ENCODE assay signal across 18 mouse cellular contexts in genomic region chr10:80835617-80836016, GRCm38 (mm10). TPM values are rescaled to one million over a fixed set of nuclear protein-coding genes. Genes with fewer than 3 reads are reported as not detected.
A peak's percentile ranks its signal among the peaks of the same experiment; 100 is the strongest.
DNase-seq lines count a peak whose midpoint lies in the region; ATAC-seq lines count a peak whose summit lies in the region.
"Had no signal": no experiment of that assay in that cellular context is flagged by ENCODE, and none has a peak within 500 bp of the region (broad histone marks: within the 10 kb centered on the region; RNA-seq: fewer than 3 reads in every experiment).

No protein-coding gene starts in this region.

- H3K9ac ChIP-seq in hindbrain, embryonic 16.5 days (ENCODE audit: low read depth, low read length), result no peak overlapping the region; the same call in 1 of the 2 replicates
- H3K9ac ChIP-seq: forebrain, embryonic 12.5 days; stomach, embryonic 15.5 days had no signal

- peaks cover 70% of the 10 kb centered on the region for H3K4me1 ChIP-seq in heart, embryonic 10.5 days
- H3K4me1 ChIP-seq in hindbrain, embryonic 16.5 days (ENCODE audit: control insufficient read depth, insufficient read depth, low read depth, low read length), result no peaks in the 10 kb centered on the region; the same call in 1 of the 2 replicates

- H3K36me3 ChIP-seq in heart, embryonic 10.5 days, result 0 out of 2 replicates have a peak, but pooled peaks cover 2% of the 10 kb centered on the region
- H3K36me3 ChIP-seq in hindbrain, embryonic 16.5 days (ENCODE audit: control insufficient read depth, insufficient read depth, low read length), result peaks cover 8% of the 10 kb centered on the region; the same call in 1 of the 2 replicates
- H3K36me3 ChIP-seq: forebrain, embryonic 12.5 days had no signal

- WGBS in heart, embryonic 10.5 days, result 47% methylated on average over 30 of the region's 30 CpGs
- WGBS in hindbrain, embryonic 16.5 days, result 43% methylated on average over 30 of the region's 30 CpGs

- H3K27ac ChIP-seq in heart, embryonic 10.5 days, result peak overlapping the region; percentile 52; the same call in 1 of the 2 replicates
- H3K27ac ChIP-seq in hindbrain, embryonic 16.5 days (ENCODE audit: low read depth, low read length), result no peak overlapping the region
- H3K27ac ChIP-seq: forebrain, embryonic 12.5 days; stomach, embryonic 15.5 days had no signal

- 0 out of 2 replicates have a peak, but pooled peaks have one; percentile 9 for ATAC-seq in hindbrain, embryonic 16.5 days
- ATAC-seq: CD4-positive, CD25-positive, alpha-beta regulatory T cell, adult 4 months had no signal

- H3K27me3 ChIP-seq in heart, embryonic 10.5 days (ENCODE audit: insufficient read depth, poor library complexity, severe bottlenecking), result peaks cover 57% of the 10 kb centered on the region
- H3K27me3 ChIP-seq in hindbrain, embryonic 16.5 days (replicated peaks; ENCODE audit: control insufficient read depth, insufficient read depth, low read length), result peaks cover 21% of the 10 kb centered on the region

- no peak for DNase-seq in heart, embryonic 10.5 days (ENCODE audit: low spot score)
- no peak for DNase-seq in heart, adult 18-20 months
- DNase-seq in retina, postnatal 1 day, result peak; percentile 69
- DNase-seq in retina, embryonic 14.5 days (ENCODE audit: low spot score), result no peak
- no peak for DNase-seq in frontal cortex, postnatal 14 days (ENCODE audit: low spot score in 2 of 2)
- DNase-seq in frontal cortex, postnatal 36 days (ENCODE audit: low spot score in 2 of 2), result no peak
- no peak for DNase-seq in spleen, postnatal 4 days (ENCODE audit: low spot score in 2 of 2)
- DNase-seq: adrenal gland, postnatal 10 days; kidney, postnatal 10 days; liver; lung, postnatal 14 days; right cerebral cortex, adult 18-20 months; thymus, postnatal 36 days had no signal

- peak overlapping the region; percentile 38 for H3K4me3 ChIP-seq in heart, embryonic 10.5 days
- H3K4me3 ChIP-seq in hindbrain, embryonic 16.5 days (ENCODE audit: low read length), result no peak overlapping the region
- H3K4me3 ChIP-seq: forebrain, embryonic 12.5 days; myocyte; stomach, embryonic 15.5 days had no signal

- 0 out of 2 replicates have a peak overlapping the region, but pooled peaks have one; percentile 12 for H3K4me2 ChIP-seq in hindbrain, embryonic 16.5 days (ENCODE audit: low read length)
- H3K4me2 ChIP-seq: forebrain, embryonic 12.5 days had no signal

- H3K9me3 ChIP-seq in heart, embryonic 10.5 days, result no peaks in the 10 kb centered on the region
- H3K9me3 ChIP-seq in hindbrain, embryonic 16.5 days (ENCODE audit: control insufficient read depth, low read length), result 0 out of 2 replicates have a peak, but pooled peaks cover 4% of the 10 kb centered on the region
- H3K9me3 ChIP-seq: forebrain, embryonic 12.5 days; stomach, embryonic 15.5 days had no signal

RNA-seq across cellular contexts. Expression of gene Lingo3, which starts 8.2 kb away (rescaled TPM):
- 0.14 and 0.43 TPM in 2 replicates for polyA plus RNA-seq in heart, embryonic 10.5 days (2016; fragmentation: Nextera tagmentation; extraction: Ambion mirVana)
- total RNA-seq in heart, adult 18-20 months (2021), result 10 to 100 TPM; 13.5 to 16.6 TPM
- polyA plus RNA-seq in hindbrain, embryonic 16.5 days (2015; fragmentation: Nextera tagmentation; extraction: Ambion mirVana), result 22.1 and 23.3 TPM in 2 replicates
- polyA plus RNA-seq: CD4-positive, CD25-positive, alpha-beta regulatory T cell, adult 4 months had no signal

RNA-seq across cellular contexts. Expression of gene Oaz1, which starts 9.2 kb away (rescaled TPM):
- 2,064 and 2,176 TPM in 2 replicates for polyA plus RNA-seq in heart, embryonic 10.5 days (2016; fragmentation: Nextera tagmentation; extraction: Ambion mirVana)
- 100 to 1,000 TPM; 897 to 934 TPM for total RNA-seq in heart, adult 18-20 months (2021)
- 1,272 and 1,293 TPM in 2 replicates for polyA plus RNA-seq in hindbrain, embryonic 16.5 days (2015; fragmentation: Nextera tagmentation; extraction: Ambion mirVana)

RNA-seq across cellular contexts. Expression of gene Lsm7, which starts 19.4 kb away (rescaled TPM):
- polyA plus RNA-seq in heart, embryonic 10.5 days (2016; fragmentation: Nextera tagmentation; extraction: Ambion mirVana), result 200 and 266 TPM in 2 replicates
- total RNA-seq in heart, adult 18-20 months (2021), result 10 to 100 TPM; 23.5 to 27.8 TPM
- 197 and 208 TPM in 2 replicates for polyA plus RNA-seq in hindbrain, embryonic 16.5 days (2015; fragmentation: Nextera tagmentation; extraction: Ambion mirVana)

RNA-seq across cellular contexts. Expression of gene Sppl2b, which starts 19.5 kb away (rescaled TPM):
- polyA plus RNA-seq in heart, embryonic 10.5 days (2016; fragmentation: Nextera tagmentation; extraction: Ambion mirVana), result 32.1 and 34.6 TPM in 2 replicates
- 10 to 100 TPM; 11.9 to 15.9 TPM for total RNA-seq in heart, adult 18-20 months (2021)
- 92.4 and 97.5 TPM in 2 replicates for polyA plus RNA-seq in hindbrain, embryonic 16.5 days (2015; fragmentation: Nextera tagmentation; extraction: Ambion mirVana)

RNA-seq across cellular contexts. Expression of gene Jsrp1, which starts 22.3 kb away (rescaled TPM):
- 7.9 and 8.8 TPM in 2 replicates for polyA plus RNA-seq in heart, embryonic 10.5 days (2016; fragmentation: Nextera tagmentation; extraction: Ambion mirVana)
- under 1 TPM; 0.41 to 0.69 TPM for total RNA-seq in heart, adult 18-20 months (2021)
- polyA plus RNA-seq in hindbrain, embryonic 16.5 days (2015; fragmentation: Nextera tagmentation; extraction: Ambion mirVana), result 1.1 and 1.2 TPM in 2 replicates
- polyA plus RNA-seq: CD4-positive, CD25-positive, alpha-beta regulatory T cell, adult 4 months had no signal

Comparison
In these comparisons a context has a peak if more than half of its experiments do, and no peak if none do; other contexts are left out.
1. RNA of gene Lingo3, which starts 8.2 kb away (polyA plus RNA-seq): 22.1 to 23.3 TPM in hindbrain, embryonic 16.5 days; 0.14 to 0.43 TPM in heart, embryonic 10.5 days; every median in the first group is over 10 times any median in the second.